Mouse (Mus musculus) liver, postnatal 0 days (tissue): ENCODE results near the gene Bcr.

Experiments used
- CTCF ChIP-seq: sonication (generic); IDR thresholded peaks from 2 replicates; pipeline ENCODE4 v1.5.1; 2016; ENCODE audit warnings: antibody characterized with exemption, low read depth
- EP300 ChIP-seq: IDR thresholded peaks from 2 replicates; pipeline ENCODE4 v1.6.1; 2016; ENCODE audit warnings: antibody characterized with exemption, low read depth, mild to moderate bottlenecking

DNA sequence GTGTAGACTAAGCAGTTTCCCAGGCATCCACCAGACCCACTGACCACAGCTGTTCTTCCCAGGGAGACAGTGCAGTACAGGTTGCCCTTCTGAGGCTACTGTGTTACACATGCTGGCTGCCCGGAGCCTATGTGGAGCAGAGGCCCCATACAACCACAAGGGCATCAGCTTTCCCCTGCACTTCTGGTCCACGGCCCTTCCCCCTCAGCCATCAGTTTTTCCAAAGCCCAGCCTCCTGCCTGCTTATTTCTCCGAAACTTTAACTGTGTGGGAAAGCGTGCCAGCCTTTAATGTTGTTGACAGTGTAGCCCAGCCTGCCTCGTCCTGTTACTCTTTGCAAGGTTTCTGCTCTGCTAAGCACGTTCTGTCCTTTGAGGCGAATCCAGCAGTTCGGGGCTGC lies 112.7 kb downstream of the Bcr start:
- TF ChIP-seq CTCF: no peak
- no peak for TF ChIP-seq EP300
